Mouse (Mus musculus): ENCODE results near the gene AC109138.7.

Gene AC109138.7

GRCm38 (mm10) chr19:4257897-4258252 lies 43.7 kb downstream of the AC109138.7 start:
- DNase-seq, result no peak

GRCm38 (mm10) chr19:4261038-4261698 lies 47.0 kb downstream of the AC109138.7 start:
- DNase-seq, result no peak

- DNase-seq, result no peak
Observed at GRCm38 (mm10) chr19:4262756-4263155, 48.6 kb downstream of the AC109138.7 start.

GRCm38 (mm10) chr19:4263702-4264101 lies 49.5 kb downstream of the AC109138.7 start:
- DNase-seq, result no peak

GRCm38 (mm10) chr19:4264171-4264780 lies 50.1 kb downstream of the AC109138.7 start:
- DNase-seq, result no peak

GRCm38 (mm10) chr19:4265956-4266355 lies 51.8 kb downstream of the AC109138.7 start:
- DNase-seq, result no peak

GRCm38 (mm10) chr19:4268566-4269361 lies 54.6 kb downstream of the AC109138.7 start, which contains the start of gene Ssh3:
Gene Ssh3 (minus strand): TSS chr19:4269180.
- peak; percentile 46 for DNase-seq

- DNase-seq, result no peak
Observed at GRCm38 (mm10) chr19:4270187-4270586, 56.0 kb downstream of the AC109138.7 start.

- no peak for DNase-seq
Observed at GRCm38 (mm10) chr19:4270972-4271371, 56.8 kb downstream of the AC109138.7 start.

- no peak for DNase-seq
Observed at GRCm38 (mm10) chr19:4279487-4279886, 65.3 kb downstream of the AC109138.7 start.

- no peak for DNase-seq
Observed at GRCm38 (mm10) chr19:4280425-4280824, 66.3 kb downstream of the AC109138.7 start.
